Mouse (Mus musculus) lung, postnatal 0 days (tissue): ENCODE measurements at regions not wholly inside any gene's neighbourhood (a gene's known extent, or its start where the extent isn't known, plus 50 kb on each side); places are given as distances from the start of the nearest gene placed in this dataset.

ENCODE experiments used
- CTCF ChIP-seq: IDR thresholded peaks from 2 replicates; pipeline ENCODE4 v1.5.1; 2016; ENCODE audit warnings: antibody characterized with exemption, mild to moderate bottlenecking
- EP300 ChIP-seq: IDR thresholded peaks from 2 replicates; pipeline ENCODE4 v1.6.1; 2016; ENCODE audit warnings: antibody characterized with exemption, mild to moderate bottlenecking, control low read depth

GRCm38 (mm10) chr1:148912819-148913218, 1048.3 kb downstream of the Pla2g4a start:
- no peak for TF ChIP-seq CTCF
- TF ChIP-seq EP300: no peak
